Mouse (Mus musculus): ENCODE results near the gene Mtus2. TPM values are rescaled to one million over a fixed set of nuclear protein-coding genes. Genes with fewer than 3 reads are reported as not detected.

The Mtus2 gene
- polyA plus RNA-seq, 1 experiment from 2014 or later, result 18.1 TPM

DNA sequence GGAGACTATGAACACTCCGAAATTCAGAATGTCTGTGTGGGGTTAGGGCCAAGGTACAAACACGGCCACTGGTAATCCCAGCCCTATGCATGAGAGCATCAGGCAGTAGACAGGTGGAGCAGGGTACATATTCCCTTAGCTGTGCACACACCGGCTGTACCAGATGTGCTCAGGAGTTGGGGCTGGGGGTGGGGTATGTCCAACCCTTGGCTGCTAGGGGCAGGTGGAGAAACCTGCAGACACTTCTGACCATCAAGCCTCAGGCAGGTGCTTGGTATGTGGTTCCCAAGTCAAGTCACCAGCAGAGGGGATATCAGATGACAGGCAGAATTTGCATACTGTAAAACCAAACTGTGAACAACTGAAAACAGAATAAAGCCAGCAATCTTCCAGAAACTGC is 371.9 kb downstream of the Mtus2 start:
- H3K9ac ChIP-seq (replicated peaks; ENCODE audit: low read depth, low read length), result no peak overlapping the region
- H3K9me3 ChIP-seq (ENCODE audit: control insufficient read depth, low read depth, low read length), result no peaks in the 10 kb centered on the region
- H3K27ac ChIP-seq (ENCODE audit: low read length), result no peak overlapping the region
- H3K4me1 ChIP-seq (ENCODE audit: control insufficient read depth, insufficient read depth, low read length), result no peaks in the 10 kb centered on the region
- WGBS, result 82% methylated on average over 3 of the region's 3 CpGs
- H3K36me3 ChIP-seq (ENCODE audit: control insufficient read depth, insufficient read depth, low read length), result peaks cover 6% of the 10 kb centered on the region; the same call in 1 of the 2 replicates
- H3K4me2 ChIP-seq (replicated peaks; ENCODE audit: low read depth, low read length), result no peak overlapping the region
- no peak for ATAC-seq (ENCODE audit: insufficient number of reproducible peaks, insufficient read depth, low FRiP score, low read depth)
- no peaks in the 10 kb centered on the region for H3K27me3 ChIP-seq (ENCODE audit: control insufficient read depth, insufficient read depth, low read length)
- H3K4me3 ChIP-seq (ENCODE audit: low read depth, low read length), result no peak overlapping the region

GRCm38 (mm10) chr5:148331229-148331776 is 374.2 kb downstream of the Mtus2 start:
- Histone ChIP-seq H3K4me3 (ENCODE audit: low read depth, low read length) (no peak overlapping the region), H3K36me3 (ENCODE audit: control insufficient read depth, insufficient read depth, low read length) (peaks cover 14% of the 10 kb centered on the region; the same call in 1 of the 2 replicates), H3K27ac (ENCODE audit: low read length) (no peak overlapping the region), H3K4me2 (replicated peaks; ENCODE audit: low read depth, low read length) (no peak overlapping the region), H3K9me3 (ENCODE audit: control insufficient read depth, low read depth, low read length) (no peaks in the 10 kb centered on the region), H3K9ac (replicated peaks; ENCODE audit: low read depth, low read length) (no peak overlapping the region), H3K27me3 (ENCODE audit: control insufficient read depth, insufficient read depth, low read length) (no peaks in the 10 kb centered on the region), H3K4me1 (ENCODE audit: control insufficient read depth, insufficient read depth, low read length) (no peaks in the 10 kb centered on the region)
- ATAC-seq (ENCODE audit: insufficient number of reproducible peaks, insufficient read depth, low FRiP score, low read depth), result no peak
- 78% methylated on average over 11 of the region's 11 CpGs for WGBS

DNA sequence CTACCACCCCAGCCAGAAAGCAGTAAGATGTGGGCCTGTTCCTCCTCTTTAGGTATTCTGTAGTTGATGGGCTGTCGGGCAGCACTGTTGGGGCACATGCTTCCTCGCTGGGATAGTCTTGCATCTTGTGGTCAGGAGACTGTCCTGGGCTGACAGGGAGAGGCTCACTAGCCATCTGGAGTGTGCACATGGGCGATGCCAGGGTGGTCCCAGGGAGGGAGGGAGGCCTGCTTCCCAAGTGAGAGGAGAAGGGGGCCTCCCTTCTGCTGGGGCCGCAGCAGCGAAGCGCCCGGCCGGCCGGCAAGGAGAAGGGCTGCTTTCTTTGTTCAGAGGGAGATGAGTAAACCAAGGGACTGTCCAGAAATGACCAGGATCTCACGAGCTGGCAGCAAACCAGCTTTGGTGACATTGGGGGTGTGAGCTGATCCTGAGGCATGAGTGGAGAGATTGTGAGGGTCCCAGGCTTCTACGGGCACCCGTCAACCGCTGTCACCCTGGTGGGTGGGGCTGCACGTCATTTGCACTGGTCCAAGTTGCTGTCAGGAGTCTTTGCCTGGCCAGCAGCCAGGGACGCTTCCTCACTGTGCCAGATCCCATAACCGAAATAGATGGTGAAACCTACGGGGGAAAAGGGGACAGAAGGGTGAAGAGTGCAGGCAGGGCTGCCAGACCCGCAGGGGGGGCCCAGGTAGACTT is 375.0 kb downstream of the Mtus2 start:
- no peak overlapping the region for H3K4me2 ChIP-seq (replicated peaks; ENCODE audit: low read depth, low read length)
- no peak overlapping the region for H3K4me3 ChIP-seq (ENCODE audit: low read depth, low read length)
- WGBS, result 82% methylated on average over 18 of the region's 18 CpGs
- no peak overlapping the region for H3K9ac ChIP-seq (replicated peaks; ENCODE audit: low read depth, low read length)
- no peak overlapping the region for H3K27ac ChIP-seq (ENCODE audit: low read length)
- no peak for ATAC-seq (ENCODE audit: insufficient number of reproducible peaks, insufficient read depth, low FRiP score, low read depth)
- no peaks in the 10 kb centered on the region for H3K4me1 ChIP-seq (ENCODE audit: control insufficient read depth, insufficient read depth, low read length)
- no peaks in the 10 kb centered on the region for H3K9me3 ChIP-seq (ENCODE audit: control insufficient read depth, low read depth, low read length)
- H3K27me3 ChIP-seq (ENCODE audit: control insufficient read depth, insufficient read depth, low read length), result no peaks in the 10 kb centered on the region
- peaks cover 14% of the 10 kb centered on the region; the same call in 1 of the 2 replicates for H3K36me3 ChIP-seq (ENCODE audit: control insufficient read depth, insufficient read depth, low read length)

DNA sequence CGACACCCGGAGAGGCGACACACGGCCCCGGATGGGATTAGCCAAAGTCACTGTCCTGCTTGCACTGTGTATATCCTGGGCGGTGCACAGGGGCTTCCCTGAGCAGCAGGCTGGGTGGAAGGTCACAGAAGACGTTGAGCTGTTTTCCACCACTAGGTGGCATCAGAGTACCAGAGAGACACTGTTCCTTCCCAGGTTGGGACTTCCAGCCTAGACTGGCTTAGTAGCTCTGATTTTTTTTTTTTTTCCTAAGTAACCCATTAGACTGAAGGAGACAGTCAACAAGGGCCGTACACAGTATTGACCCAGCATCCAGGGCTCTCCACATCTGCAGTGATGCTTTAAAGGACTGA is 375.5 kb downstream of the Mtus2 start:
- Histone ChIP-seq H3K27ac (ENCODE audit: low read length) (no peak overlapping the region), H3K27me3 (ENCODE audit: control insufficient read depth, insufficient read depth, low read length) (no peaks in the 10 kb centered on the region), H3K4me3 (ENCODE audit: low read depth, low read length) (no peak overlapping the region), H3K9ac (replicated peaks; ENCODE audit: low read depth, low read length) (no peak overlapping the region), H3K9me3 (ENCODE audit: control insufficient read depth, low read depth, low read length) (no peaks in the 10 kb centered on the region), H3K4me2 (replicated peaks; ENCODE audit: low read depth, low read length) (no peak overlapping the region), H3K36me3 (ENCODE audit: control insufficient read depth, insufficient read depth, low read length) (peaks cover 14% of the 10 kb centered on the region; the same call in 1 of the 2 replicates), H3K4me1 (ENCODE audit: control insufficient read depth, insufficient read depth, low read length) (no peaks in the 10 kb centered on the region)
- ATAC-seq (ENCODE audit: insufficient number of reproducible peaks, insufficient read depth, low FRiP score, low read depth), result peak; percentile 59
- WGBS, result 28% methylated on average over 8 of the region's 8 CpGs

DNA sequence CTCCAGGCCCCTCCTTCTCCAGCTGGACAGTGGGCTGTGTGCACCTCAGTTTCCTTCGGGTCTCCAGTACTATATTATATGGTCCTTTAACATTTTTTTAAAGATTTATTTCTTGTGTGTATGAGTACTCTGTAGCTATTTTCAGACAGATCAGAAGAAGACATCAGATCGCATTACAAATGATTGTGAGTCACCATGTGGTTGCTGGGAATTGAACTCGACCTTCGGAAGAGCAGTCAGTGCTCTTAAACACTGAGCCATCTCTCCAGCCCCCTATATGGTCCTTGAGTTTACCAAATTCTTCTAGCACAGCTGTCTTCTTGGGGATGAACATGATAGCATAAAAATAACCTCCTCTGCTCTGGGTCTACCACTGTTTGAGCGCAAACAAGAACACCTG is 382.0 kb downstream of the Mtus2 start:
- H3K9me3 ChIP-seq (ENCODE audit: control insufficient read depth, low read depth, low read length), result no peaks in the 10 kb centered on the region
- peaks cover 3% of the 10 kb centered on the region; the same call in 1 of the 2 replicates for H3K4me1 ChIP-seq (ENCODE audit: control insufficient read depth, insufficient read depth, low read length)
- no peak for ATAC-seq (ENCODE audit: insufficient number of reproducible peaks, insufficient read depth, low FRiP score, low read depth)
- peaks cover 12% of the 10 kb centered on the region; the same call in 1 of the 2 replicates for H3K36me3 ChIP-seq (ENCODE audit: control insufficient read depth, insufficient read depth, low read length)
- 87% methylated on average over 5 of the region's 5 CpGs for WGBS
- H3K27me3 ChIP-seq (ENCODE audit: control insufficient read depth, insufficient read depth, low read length), result no peaks in the 10 kb centered on the region
- no peak overlapping the region for H3K9ac ChIP-seq (replicated peaks; ENCODE audit: low read depth, low read length)
- no peak overlapping the region for H3K4me2 ChIP-seq (replicated peaks; ENCODE audit: low read depth, low read length)
- no peak overlapping the region for H3K27ac ChIP-seq (ENCODE audit: low read length)
- no peak overlapping the region for H3K4me3 ChIP-seq (ENCODE audit: low read depth, low read length)

- no peak overlapping the region for H3K9ac ChIP-seq (replicated peaks; ENCODE audit: low read depth, low read length)
- 26% methylated on average over 26 of the region's 26 CpGs for WGBS
- peaks cover 5% of the 10 kb centered on the region; the same call in 1 of the 2 replicates for H3K4me1 ChIP-seq (ENCODE audit: control insufficient read depth, insufficient read depth, low read length)
- peaks cover 4% of the 10 kb centered on the region; the same call in 1 of the 2 replicates for H3K36me3 ChIP-seq (ENCODE audit: control insufficient read depth, insufficient read depth, low read length)
- no peak overlapping the region for H3K4me3 ChIP-seq (ENCODE audit: low read depth, low read length)
- peak overlapping the region; percentile 59; the same call in 1 of the 2 replicates for H3K27ac ChIP-seq (ENCODE audit: low read length)
- no peaks in the 10 kb centered on the region for H3K9me3 ChIP-seq (ENCODE audit: control insufficient read depth, low read depth, low read length)
- H3K27me3 ChIP-seq (ENCODE audit: control insufficient read depth, insufficient read depth, low read length), result no peaks in the 10 kb centered on the region
- peak overlapping the region; percentile 19; the same call in 1 of the 2 replicates for H3K4me2 ChIP-seq (replicated peaks; ENCODE audit: low read depth, low read length)
- ATAC-seq (ENCODE audit: insufficient number of reproducible peaks, insufficient read depth, low FRiP score, low read depth), result peak; percentile 86
These were observed 385.1 kb downstream of the Mtus2 start for GRCm38 (mm10) chr5:148342061-148342741.

- Histone ChIP-seq H3K27me3 (ENCODE audit: control insufficient read depth, insufficient read depth, low read length) (no peaks in the 10 kb centered on the region), H3K36me3 (ENCODE audit: control insufficient read depth, insufficient read depth, low read length) (peaks cover 4% of the 10 kb centered on the region; the same call in 1 of the 2 replicates), H3K27ac (ENCODE audit: low read length) (no peak overlapping the region), H3K4me3 (ENCODE audit: low read depth, low read length) (no peak overlapping the region), H3K9ac (replicated peaks; ENCODE audit: low read depth, low read length) (no peak overlapping the region), H3K9me3 (ENCODE audit: control insufficient read depth, low read depth, low read length) (no peaks in the 10 kb centered on the region), H3K4me2 (replicated peaks; ENCODE audit: low read depth, low read length) (no peak overlapping the region), H3K4me1 (ENCODE audit: control insufficient read depth, insufficient read depth, low read length) (peaks cover 5% of the 10 kb centered on the region; the same call in 1 of the 2 replicates)
- WGBS, result 59% methylated on average over 5 of the region's 5 CpGs
- no peak for ATAC-seq (ENCODE audit: insufficient number of reproducible peaks, insufficient read depth, low FRiP score, low read depth)
These were observed 387.3 kb downstream of the Mtus2 start for GRCm38 (mm10) chr5:148344374-148344773.

DNA sequence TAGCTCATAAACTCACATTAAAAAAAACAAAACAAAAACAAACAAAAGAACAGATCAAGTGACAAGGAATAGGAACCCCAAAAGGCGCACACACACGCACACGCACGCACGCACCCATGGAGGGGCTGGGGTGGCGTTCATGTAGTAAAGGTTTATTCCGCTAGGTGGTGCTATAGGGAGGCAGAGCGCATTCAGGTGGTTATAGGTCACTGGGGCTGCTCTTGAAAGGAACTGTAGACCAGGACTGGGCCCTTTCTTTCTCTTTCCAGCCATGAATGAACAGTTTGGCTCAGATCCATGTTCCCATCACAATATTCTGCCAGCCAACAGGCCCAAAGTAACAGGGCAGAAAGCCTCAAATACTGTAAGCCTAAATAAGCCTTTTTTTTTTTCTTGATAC is 389.4 kb downstream of the Mtus2 start:
- WGBS, result 77% methylated on average over 8 of the region's 8 CpGs

More for the DNA sequence above, 389.4 kb downstream of the Mtus2 start:
- H3K27ac ChIP-seq (ENCODE audit: low read length), result no peak overlapping the region
- no peaks in the 10 kb centered on the region for H3K27me3 ChIP-seq (ENCODE audit: control insufficient read depth, insufficient read depth, low read length)
- no peak for ATAC-seq (ENCODE audit: insufficient number of reproducible peaks, insufficient read depth, low FRiP score, low read depth)
- no peaks in the 10 kb centered on the region for H3K9me3 ChIP-seq (ENCODE audit: control insufficient read depth, low read depth, low read length)
- no peak overlapping the region for H3K4me2 ChIP-seq (replicated peaks; ENCODE audit: low read depth, low read length)
- H3K4me1 ChIP-seq (ENCODE audit: control insufficient read depth, insufficient read depth, low read length), result peaks cover 5% of the 10 kb centered on the region; the same call in 1 of the 2 replicates
- no peak overlapping the region for H3K9ac ChIP-seq (replicated peaks; ENCODE audit: low read depth, low read length)
- no peaks in the 10 kb centered on the region; the same call in 1 of the 2 replicates for H3K36me3 ChIP-seq (ENCODE audit: control insufficient read depth, insufficient read depth, low read length)
- H3K4me3 ChIP-seq (ENCODE audit: low read depth, low read length), result no peak overlapping the region

Measured in stomach, embryonic 14.5 days (tissue).